Mouse (Mus musculus): ENCODE results near the gene Pnldc1. TPM values are rescaled to one million over a fixed set of nuclear protein-coding genes. Genes with fewer than 3 reads are reported as not detected.

The Pnldc1 gene
- total and polyA plus RNA-seq, 2 experiments from 2014 or later = 0.45 TPM; not detected in 1

DNA sequence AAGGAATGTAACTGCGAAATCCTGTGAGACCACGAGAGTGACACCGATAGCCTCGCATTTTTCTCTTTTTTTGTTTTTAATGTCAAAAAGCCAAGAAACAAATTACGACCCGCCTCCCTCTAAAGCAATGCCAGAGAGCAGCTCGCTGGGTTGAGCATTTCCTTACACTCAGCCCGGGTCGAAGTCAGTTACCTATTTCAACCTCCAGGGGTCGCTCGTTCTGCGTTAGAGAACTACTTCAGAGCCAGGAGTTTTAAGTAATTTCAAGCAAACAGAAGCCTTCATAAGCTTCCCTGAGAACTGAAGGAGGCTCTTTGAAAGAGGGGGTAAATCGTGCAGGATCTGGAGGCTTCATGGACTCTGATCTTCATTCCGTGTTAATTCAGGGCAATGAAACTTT lies 29.9 kb downstream of the Pnldc1 start:
- Histone ChIP-seq H3K9ac (replicated peaks; ENCODE audit: low read depth, low read length) (no peak overlapping the region), H3K36me3 (replicated peaks; ENCODE audit: control insufficient read depth, insufficient read depth, low read length) (no peaks in the 10 kb centered on the region), H3K27ac (ENCODE audit: low read depth) (no peak overlapping the region), H3K4me2 (ENCODE audit: low read depth, low read length) (peak overlapping the region; percentile 57), H3K4me1 (ENCODE audit: control insufficient read depth, insufficient read depth) (0 out of 2 replicates have a peak, but pooled peaks cover 3% of the 10 kb centered on the region), H3K9me3 (replicated peaks; ENCODE audit: control insufficient read depth, low read length) (no peaks in the 10 kb centered on the region), H3K27me3 (ENCODE audit: control insufficient read depth, insufficient read depth, low read length) (no peaks in the 10 kb centered on the region), H3K4me3 (ENCODE audit: low read depth, low read length) (peak overlapping the region; percentile 32)
- peak; percentile 86 for DNase-seq (ENCODE audit: low spot score)
- peak; percentile 80 for ATAC-seq (ENCODE audit: insufficient read depth, low read depth)
- 5% methylated on average over 14 of the region's 14 CpGs for WGBS
- TF ChIP-seq CTCF (IDR thresholded peaks at IDR 0.05; ENCODE audit: low read depth) (peak; percentile 84), EP300 (IDR thresholded peaks at IDR 0.05; ENCODE audit: low read depth) (no peak)

DNA sequence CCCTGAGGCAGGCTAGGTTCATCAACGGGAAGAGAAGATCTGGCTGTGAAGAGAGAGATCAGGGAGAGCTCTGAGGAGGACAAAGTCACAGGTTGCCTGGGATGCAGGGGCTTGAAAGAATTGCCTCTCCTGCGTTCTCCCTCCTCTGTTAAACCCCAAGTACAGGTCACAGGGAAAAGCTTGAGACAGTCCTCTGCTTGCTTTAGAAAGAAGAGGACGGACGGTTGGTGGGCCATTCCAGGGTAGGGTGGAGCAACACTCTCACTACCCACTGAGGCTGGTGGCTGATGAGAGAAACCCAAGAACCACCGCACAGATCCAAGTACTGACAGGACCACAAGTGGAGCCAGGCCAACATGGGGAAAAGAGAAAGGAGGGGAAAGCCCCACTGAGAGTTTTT lies 34.3 kb downstream of the Pnldc1 start, which contains the start of gene Mrgprh:
TSS of gene Mrgprh (plus strand) at position 301 of the 400 bp plus-strand sequence.
- 79% methylated on average over 5 of the region's 5 CpGs for WGBS
- DNase-seq (ENCODE audit: low spot score) (no peak), ATAC-seq (ENCODE audit: insufficient read depth, low read depth) (no peak)
- Histone ChIP-seq H3K9me3 (replicated peaks; ENCODE audit: control insufficient read depth, low read length) (no peaks in the 10 kb centered on the region), H3K4me2 (ENCODE audit: low read depth, low read length) (no peak within 1 kb of the TSS), H3K36me3 (replicated peaks; ENCODE audit: control insufficient read depth, insufficient read depth, low read length) (no peaks in the 10 kb centered on the region), H3K27ac (ENCODE audit: low read depth) (no peak within 1 kb of the TSS), H3K9ac (replicated peaks; ENCODE audit: low read depth, low read length) (no peak within 1 kb of the TSS), H3K4me1 (ENCODE audit: control insufficient read depth, insufficient read depth) (0 out of 2 replicates have a peak, but pooled peaks cover 3% of the 10 kb centered on the region), H3K4me3 (ENCODE audit: low read depth, low read length) (no peak within 1 kb of the TSS), H3K27me3 (ENCODE audit: control insufficient read depth, insufficient read depth, low read length) (0 out of 2 replicates have a peak, but pooled peaks cover 9% of the 10 kb centered on the region)
- TF ChIP-seq EP300 (IDR thresholded peaks at IDR 0.05; ENCODE audit: low read depth) = no peak
- no peak for TF ChIP-seq CTCF (IDR thresholded peaks at IDR 0.05; ENCODE audit: low read depth)

DNA sequence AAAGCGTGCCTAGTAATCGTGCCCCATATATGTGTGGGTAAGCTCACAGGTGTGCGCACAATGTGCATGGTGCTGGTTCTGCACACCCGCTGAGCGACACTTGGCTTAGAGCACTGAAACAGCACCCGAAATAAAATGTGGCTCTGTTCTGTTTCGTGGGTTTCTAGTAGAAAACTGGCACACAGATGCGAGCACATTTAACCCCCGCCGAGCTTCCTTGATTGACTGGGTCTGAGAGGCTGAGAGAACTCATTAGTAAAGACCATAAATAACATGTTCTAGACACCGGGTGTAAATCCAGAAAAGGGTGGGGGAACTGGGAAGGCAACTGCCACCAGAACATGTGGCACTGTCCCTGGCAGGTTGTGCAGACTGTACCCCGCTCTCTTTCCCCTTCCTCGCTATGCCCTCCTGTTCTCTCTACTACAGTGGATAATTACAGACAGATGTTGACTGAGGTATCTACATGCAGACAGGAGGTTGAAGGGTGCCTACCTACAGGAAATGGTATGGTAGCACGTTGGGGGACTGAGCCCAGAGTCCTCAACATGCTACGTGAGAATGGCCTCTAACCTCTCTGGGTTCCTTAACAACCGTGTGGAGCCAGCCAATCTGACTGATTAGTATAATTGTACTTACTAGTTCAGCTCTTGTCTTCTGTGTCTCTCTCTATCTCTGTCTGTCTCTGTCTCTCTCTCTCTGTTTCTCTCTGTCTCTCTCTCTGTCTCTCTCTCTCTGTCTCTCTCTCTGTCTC lies 37.6 kb downstream of the Pnldc1 start:
- 0 out of 2 replicates have a peak, but pooled peaks cover 9% of the 10 kb centered on the region for H3K27me3 ChIP-seq (ENCODE audit: control insufficient read depth, insufficient read depth, low read length)
- 74% methylated on average over 16 of the region's 16 CpGs for WGBS
- no peak overlapping the region for H3K4me2 ChIP-seq (ENCODE audit: low read depth, low read length)
- no peaks in the 10 kb centered on the region for H3K36me3 ChIP-seq (replicated peaks; ENCODE audit: control insufficient read depth, insufficient read depth, low read length)
- ATAC-seq (ENCODE audit: insufficient read depth, low read depth) (no peak), DNase-seq (ENCODE audit: low spot score) (no peak)
- TF ChIP-seq CTCF (IDR thresholded peaks at IDR 0.05; ENCODE audit: low read depth) (no peak), EP300 (IDR thresholded peaks at IDR 0.05; ENCODE audit: low read depth) (no peak)
- H3K27ac ChIP-seq (ENCODE audit: low read depth) = no peak overlapping the region
- no peak overlapping the region for H3K4me3 ChIP-seq (ENCODE audit: low read depth, low read length)
- H3K4me1 ChIP-seq (ENCODE audit: control insufficient read depth, insufficient read depth) = no peaks in the 10 kb centered on the region
- no peaks in the 10 kb centered on the region for H3K9me3 ChIP-seq (replicated peaks; ENCODE audit: control insufficient read depth, low read length)
- H3K9ac ChIP-seq (replicated peaks; ENCODE audit: low read depth, low read length) = no peak overlapping the region

DNA sequence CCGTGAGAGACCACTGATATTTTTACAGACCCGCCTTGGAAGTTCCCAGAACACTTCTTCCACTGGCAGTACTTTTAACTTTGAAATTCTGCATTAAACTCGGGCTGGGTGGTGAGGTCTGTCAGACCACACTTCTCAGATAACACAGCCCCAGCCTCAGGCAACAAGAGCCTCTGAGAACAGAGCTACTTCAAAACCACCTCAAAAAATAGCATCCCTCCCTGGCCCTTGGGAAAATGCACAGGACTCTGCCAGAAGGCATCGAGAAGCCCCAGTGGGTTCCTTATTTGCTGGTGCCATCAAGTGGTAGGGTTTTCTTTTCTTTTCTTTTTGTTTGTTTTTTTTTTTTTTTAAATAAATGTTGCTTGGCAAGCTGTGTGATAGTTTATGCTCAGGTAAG lies 41.4 kb downstream of the Pnldc1 start:
- TF ChIP-seq CTCF (IDR thresholded peaks at IDR 0.05; ENCODE audit: low read depth) (no peak), EP300 (IDR thresholded peaks at IDR 0.05; ENCODE audit: low read depth) (no peak)
- Histone ChIP-seq H3K4me1 (ENCODE audit: control insufficient read depth, insufficient read depth) (peaks cover 4% of the 10 kb centered on the region), H3K4me3 (ENCODE audit: low read depth, low read length) (no peak overlapping the region), H3K4me2 (ENCODE audit: low read depth, low read length) (no peak overlapping the region), H3K9ac (replicated peaks; ENCODE audit: low read depth, low read length) (no peak overlapping the region), H3K27me3 (ENCODE audit: control insufficient read depth, insufficient read depth, low read length) (0 out of 2 replicates have a peak, but pooled peaks cover 9% of the 10 kb centered on the region), H3K36me3 (replicated peaks; ENCODE audit: control insufficient read depth, insufficient read depth, low read length) (no peaks in the 10 kb centered on the region), H3K9me3 (replicated peaks; ENCODE audit: control insufficient read depth, low read length) (no peaks in the 10 kb centered on the region), H3K27ac (ENCODE audit: low read depth) (no peak overlapping the region)
- DNase-seq (ENCODE audit: low spot score) = peak; percentile 27
- ATAC-seq (ENCODE audit: insufficient read depth, low read depth) = no peak
- 10% methylated on average over 4 of the region's 4 CpGs for WGBS

DNA sequence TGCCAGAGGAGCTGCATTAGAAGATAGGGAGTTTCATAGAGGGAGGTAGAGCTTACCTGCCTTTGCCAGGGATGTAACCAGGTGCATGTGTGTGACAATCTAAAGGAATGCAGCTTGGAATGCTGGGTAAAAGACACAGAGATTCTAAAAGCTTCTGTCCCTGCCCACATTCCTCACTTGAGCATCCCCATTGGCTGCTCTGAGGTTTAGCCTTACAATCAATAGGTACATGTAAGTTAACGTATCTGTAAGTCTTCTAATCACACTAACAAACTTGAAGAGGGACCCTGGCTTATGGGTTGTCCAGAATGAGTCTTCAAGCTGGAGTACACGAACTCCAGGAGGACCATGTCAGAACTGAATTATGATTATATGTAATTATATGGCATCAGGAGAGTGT lies 42.0 kb downstream of the Pnldc1 start, which contains the start of gene Mas1:
TSS of gene Mas1 (minus strand) at position 101 of the 400 bp plus-strand sequence.
- DNase-seq (ENCODE audit: low spot score) (no peak), ATAC-seq (ENCODE audit: insufficient read depth, low read depth) (no peak)
- H3K4me3 ChIP-seq (ENCODE audit: low read depth, low read length) = no peak within 1 kb of the TSS
- H3K9me3 ChIP-seq (replicated peaks; ENCODE audit: control insufficient read depth, low read length) = no peaks in the 10 kb centered on the region
- 0 out of 2 replicates have a peak, but pooled peaks cover 9% of the 10 kb centered on the region for H3K27me3 ChIP-seq (ENCODE audit: control insufficient read depth, insufficient read depth, low read length)
- peaks cover 4% of the 10 kb centered on the region for H3K4me1 ChIP-seq (ENCODE audit: control insufficient read depth, insufficient read depth)
- WGBS = 44% methylated on average over 2 of the region's 2 CpGs
- H3K36me3 ChIP-seq (replicated peaks; ENCODE audit: control insufficient read depth, insufficient read depth, low read length) = no peaks in the 10 kb centered on the region
- H3K27ac ChIP-seq (ENCODE audit: low read depth) = peak within 1 kb of the TSS; percentile 32
- no peak within 1 kb of the TSS for H3K4me2 ChIP-seq (ENCODE audit: low read depth, low read length)
- H3K9ac ChIP-seq (replicated peaks; ENCODE audit: low read depth, low read length) = no peak within 1 kb of the TSS
- TF ChIP-seq CTCF (IDR thresholded peaks at IDR 0.05; ENCODE audit: low read depth) = no peak
- TF ChIP-seq EP300 (IDR thresholded peaks at IDR 0.05; ENCODE audit: low read depth) = no peak

Data from heart, postnatal 0 days (tissue).